Mouse (Mus musculus) CH12F3 (cell line): ENCODE data around the gene Lgr4.
"Not testable (repeated sequence)": the region's sequence is repeated elsewhere in the genome, so short reads cannot be mapped to it uniquely, and the experiment has no call there.

Experiments used
- in situ Hi-C: fragments of 300-500 bp; cut with MboI; formaldehyde crosslinking; loops from 2 replicates; pipeline ENCODE4 v1.14.3; 2020; ENCODE audit warnings: low sequenced_read_pairs

Gene Lgr4

DNA sequence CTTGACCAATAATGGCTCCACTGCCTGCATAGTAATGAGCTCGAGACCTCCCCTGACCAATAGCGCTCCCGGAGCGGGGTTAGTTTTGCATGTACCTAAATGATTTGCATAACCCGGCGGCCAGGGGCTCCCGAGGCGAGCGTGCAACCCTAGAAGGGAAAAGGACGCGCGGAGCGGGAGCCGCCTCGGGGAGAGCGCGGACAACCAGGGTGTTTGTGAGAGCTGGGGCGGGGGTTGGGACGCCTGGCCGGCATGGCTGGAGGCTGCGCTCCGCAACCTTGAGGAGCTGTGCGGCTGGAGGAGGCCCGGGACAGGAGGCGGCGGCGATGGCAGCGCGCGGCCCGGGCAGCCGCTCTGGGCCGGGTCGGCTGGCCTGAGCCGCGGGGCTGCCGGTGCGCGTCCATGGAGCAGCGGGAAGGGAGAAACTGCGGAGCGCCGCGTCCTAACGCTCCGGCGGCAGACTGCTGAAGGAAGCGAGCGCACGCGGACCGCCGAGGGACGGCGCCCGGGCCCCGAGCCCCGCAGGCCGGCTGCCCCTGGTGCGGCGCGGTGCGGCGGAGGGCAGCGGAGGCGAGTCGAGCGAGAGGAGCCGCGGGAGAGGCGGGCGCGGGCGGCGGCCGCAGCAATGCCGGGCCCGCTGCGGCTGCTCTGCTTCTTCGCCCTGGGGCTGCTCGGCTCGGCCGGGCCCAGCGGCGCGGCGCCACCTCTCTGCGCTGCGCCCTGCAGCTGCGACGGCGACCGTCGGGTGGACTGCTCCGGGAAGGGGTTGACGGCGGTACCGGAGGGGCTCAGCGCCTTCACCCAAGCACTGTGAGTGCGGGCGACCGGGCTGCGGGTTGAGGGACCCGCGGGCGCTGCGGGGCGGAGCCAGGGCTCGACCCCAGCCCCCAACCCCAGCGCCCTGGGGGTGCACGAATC, at the start of gene Lgr4:
TSS of gene Lgr4 (plus strand) at position 152 of the 918 bp plus-strand sequence.
- in situ Hi-C loops = loop anchor here (25.0 kb wide), 1 partner anchor 1145 kb away; no protein-coding TSS in a partner anchor

DNA sequence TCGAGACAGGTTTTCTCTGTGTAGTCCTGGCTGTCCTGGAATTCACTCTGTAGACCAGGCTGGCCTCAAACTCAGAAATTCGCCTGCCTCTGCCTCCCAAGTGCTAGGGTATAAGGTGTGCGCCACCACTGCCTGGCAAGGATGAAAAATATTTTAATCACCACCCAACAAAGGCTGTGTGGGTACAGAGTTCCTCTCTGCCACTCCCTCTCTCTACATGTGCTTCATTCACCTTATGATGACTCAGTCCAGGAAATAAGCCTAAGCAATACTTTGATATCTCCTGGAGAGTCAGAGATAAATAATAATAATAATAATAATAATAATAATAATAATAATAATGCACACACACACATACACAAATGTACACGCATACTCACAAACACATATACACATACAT, 38.0 kb upstream of the Lgr4 start:
- in situ Hi-C loops = not testable (repeated sequence)

DNA sequence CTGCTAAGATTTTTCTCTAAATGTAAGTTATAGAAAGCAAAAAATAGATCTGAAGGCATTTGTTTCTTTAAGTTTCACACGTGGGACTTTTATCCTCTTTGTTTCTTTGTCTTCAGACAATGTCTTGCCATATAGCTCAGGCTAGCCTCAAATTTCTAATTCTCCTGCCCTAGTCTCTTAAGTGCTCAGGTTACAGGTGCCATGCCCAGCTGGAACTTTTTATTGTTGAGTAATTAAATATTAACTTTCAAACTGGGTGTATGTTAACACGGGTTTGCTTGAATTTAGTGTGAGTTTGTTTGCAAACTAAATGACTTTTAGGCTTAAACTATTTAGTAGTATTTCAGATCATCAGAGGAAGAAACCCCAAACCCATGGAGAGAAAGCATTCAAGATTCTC, 36.3 kb upstream of the Lgr4 start:
- in situ Hi-C loops = no loop called here

DNA sequence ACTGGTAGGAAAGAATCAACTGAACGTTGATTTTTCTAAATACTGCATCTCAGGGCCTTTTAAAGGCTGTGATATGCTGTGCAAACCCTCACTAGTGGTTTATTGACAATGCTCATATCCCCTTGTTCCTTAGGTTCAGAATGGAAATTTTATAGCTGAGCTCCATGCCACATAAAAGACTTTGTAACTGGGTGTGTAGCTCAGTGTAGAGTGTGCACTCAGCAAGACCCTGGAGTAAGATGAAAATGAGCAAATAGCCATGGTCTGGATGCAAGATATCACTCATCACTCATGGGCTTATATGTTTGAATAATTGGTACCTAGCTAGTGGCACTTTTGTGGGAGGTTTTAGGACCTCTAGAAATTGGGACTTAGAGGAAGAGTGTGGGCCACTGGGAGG, 35.8 kb upstream of the Lgr4 start:
- in situ Hi-C loops = no loop called here

DNA sequence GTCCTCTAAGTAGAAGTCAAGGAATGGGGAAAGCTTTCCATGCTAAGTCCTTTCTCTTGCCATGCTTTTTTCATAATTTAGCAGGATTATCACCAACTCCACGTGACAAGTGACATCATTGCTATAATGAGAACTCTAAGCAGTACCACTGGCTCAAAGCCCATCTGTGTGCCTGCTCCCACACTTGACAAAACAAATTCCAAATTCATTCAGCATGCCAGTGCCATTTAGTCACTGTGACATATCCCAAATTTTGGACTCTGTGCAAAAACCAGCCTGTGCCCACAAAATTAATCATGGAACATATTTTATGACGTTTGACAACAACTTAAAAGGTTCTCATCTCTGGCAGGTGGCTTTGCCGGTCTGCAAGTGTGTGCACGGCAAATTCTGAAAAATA, 33.3 kb upstream of the Lgr4 start:
- in situ Hi-C loops = no loop called here

DNA sequence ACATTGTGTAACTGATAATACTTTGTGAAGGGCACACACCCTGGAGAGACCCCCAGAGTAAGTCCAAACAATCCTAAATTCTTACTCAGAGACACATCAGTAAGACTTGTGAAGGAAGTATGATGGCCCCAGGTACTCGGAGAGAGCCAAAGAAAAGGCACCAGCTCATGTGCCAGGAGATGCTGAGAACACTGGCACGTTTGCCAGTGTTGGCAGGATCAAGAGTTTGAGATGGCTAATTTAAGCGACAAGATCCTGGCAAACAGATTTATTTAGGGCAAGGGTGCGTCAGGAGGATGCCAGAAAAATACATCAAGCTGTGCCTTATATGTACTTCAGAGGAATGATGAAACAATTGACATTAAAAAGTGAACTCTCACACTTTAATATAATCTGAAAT, 32.9 kb upstream of the Lgr4 start:
- in situ Hi-C loops = no loop called here

DNA sequence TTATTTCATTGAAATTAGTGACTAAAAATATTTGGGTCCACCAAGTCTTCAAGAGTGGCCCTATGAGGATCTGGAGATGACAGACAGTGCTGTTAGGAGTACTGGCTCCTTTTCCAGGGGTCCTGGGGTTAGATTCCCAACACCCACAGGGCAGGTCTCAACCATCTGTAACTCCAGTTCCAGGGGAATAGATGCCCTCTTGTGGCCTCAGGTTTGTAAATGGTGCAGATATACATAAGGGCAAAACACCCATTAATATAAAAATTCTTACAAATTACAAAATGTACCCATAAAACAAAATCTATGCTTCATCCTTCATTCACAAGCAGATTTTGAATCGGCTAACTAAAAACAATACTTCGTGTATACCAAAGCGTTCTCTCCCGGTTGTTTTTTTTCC, 27.4 kb upstream of the Lgr4 start:
- in situ Hi-C loops = no loop called here

DNA sequence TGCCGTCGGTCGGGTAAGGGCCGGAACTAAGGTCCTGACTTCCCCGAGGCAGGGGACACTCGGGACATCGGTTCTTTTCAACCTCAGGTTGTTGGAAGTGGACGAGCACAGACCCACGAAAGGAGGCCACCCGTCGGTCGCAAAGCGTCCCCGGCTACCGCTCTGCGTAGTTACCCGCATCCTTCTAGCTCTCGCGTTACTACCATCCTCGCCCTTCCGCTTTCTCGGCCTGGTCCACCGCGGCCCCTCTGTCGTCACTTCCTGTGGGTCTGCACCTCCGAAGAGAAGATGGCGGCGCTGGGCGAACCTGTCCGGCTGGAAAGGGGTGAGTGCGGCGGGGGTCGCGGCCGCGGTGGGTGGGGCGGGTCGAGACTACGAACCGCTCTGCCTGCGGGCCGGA, 26.9 kb upstream of the Lgr4 start, which contains the start of gene Lin7c:
TSS of gene Lin7c (plus strand) at position 257 of the 400 bp plus-strand sequence.
- in situ Hi-C loops = no loop called here

DNA sequence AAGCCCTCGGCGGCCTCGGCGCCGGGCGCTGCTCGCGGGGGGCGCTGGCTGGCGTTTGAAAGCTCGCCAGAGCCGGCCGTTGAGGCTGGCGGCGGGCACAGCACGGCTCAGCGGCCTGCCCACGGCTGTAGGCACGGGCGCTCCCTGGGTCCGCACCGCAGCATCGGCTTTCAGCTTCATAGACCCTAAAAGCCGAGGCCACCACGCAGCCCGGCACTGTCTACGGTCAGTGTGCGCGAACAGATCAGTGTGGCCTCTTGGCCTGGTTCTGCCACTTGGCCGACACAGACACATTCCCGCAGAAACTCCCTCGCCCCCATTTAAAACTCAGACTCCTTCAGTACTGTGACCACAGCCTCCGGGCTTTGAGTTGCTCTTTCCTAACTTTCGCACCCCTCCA, 26.4 kb upstream of the Lgr4 start:
- in situ Hi-C loops = no loop called here

DNA sequence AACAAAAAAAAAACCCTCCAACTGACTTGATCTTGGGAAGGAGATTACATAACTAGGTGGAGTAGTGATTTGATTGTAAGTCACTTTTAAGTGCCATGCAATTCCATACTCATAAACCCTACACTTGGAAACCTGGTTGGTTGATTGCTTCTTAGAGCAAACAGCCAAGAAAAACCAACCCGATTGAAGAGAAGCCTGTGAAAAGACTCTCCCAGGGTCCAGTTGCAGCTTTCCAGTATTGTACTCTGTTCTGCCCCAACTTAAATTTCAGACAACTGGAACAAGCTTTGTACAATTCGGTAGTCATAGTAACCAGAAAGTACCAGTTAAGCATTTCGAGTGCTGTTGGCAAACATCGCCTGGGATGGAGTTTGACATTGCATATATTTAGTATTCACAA, 26.0 kb upstream of the Lgr4 start:
- in situ Hi-C loops = no loop called here

DNA sequence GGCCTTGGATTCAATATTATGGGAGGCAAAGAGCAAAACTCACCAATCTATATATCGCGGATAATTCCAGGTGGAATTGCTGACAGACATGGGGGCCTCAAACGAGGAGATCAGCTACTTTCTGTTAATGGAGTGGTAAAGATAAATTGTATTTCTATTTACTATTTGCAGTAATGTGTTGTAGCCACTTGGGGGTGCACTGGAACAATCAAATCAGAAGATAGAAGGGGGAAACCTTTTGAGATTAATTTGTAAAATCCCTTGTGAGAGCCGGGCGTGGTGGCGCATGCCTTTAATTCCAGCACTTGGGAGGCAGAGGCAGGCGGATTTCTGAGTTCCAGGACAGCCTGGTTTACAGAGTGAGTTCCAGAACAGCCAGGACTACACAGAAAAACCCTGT, 21.1 kb upstream of the Lgr4 start:
- in situ Hi-C loops = no loop called here

DNA sequence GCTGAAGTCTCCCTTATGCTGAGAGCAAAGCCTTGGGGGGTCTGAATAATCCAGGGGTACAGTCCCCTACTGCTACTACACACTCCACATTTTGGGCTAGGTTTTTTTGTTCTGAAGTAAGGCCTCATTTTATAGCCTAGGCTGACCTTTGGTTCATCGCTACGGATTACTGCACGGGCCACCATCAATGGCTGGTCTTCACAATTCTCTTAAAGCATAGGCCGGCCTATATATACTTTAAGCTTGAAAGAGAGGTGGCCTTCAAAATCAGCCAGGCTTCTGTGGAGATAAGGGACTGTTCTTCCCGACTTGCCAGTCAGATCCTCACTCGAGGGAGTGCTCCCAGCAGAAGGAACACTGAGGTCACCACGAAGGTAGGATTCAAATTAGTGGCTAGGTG, 14.6 kb upstream of the Lgr4 start:
- in situ Hi-C loops = loop anchor here (5.0 to 25.0 kb wide), 3 partner anchors 304 to 1159 kb away; no protein-coding TSS in a partner anchor

DNA sequence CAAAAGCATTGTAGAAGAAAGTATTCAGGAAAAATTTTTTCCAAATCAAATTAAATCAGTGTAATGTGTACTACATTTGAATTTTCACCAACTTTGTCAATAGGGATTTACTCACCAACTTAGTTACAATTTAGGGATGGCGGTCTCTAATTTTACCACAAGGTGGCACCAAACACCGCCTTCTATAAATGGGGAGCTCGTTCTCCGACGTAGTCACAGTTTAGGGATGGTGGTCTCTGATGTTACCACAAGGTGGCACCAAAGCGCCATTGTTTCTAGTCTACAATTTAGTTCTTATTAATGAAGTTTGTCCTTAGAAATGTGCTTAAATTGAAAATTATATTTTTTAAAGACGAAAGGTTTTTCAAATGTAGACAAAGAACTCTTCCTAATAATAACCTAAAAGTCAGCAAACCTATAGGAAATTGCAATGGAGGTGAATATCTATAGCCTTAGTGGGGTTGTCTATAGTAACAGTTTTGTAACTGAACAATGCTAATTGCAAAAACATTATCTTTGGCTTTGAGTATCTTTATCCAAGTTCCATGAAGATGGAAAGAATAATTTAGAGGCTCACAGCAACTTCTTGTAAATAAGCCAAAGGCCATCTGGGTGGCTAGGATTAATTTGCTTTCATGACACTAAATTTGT, 13.2 kb upstream of the Lgr4 start:
- in situ Hi-C loops = loop anchor here (5.0 to 25.0 kb wide), 3 partner anchors 303 to 1158 kb away; no protein-coding TSS in a partner anchor

DNA sequence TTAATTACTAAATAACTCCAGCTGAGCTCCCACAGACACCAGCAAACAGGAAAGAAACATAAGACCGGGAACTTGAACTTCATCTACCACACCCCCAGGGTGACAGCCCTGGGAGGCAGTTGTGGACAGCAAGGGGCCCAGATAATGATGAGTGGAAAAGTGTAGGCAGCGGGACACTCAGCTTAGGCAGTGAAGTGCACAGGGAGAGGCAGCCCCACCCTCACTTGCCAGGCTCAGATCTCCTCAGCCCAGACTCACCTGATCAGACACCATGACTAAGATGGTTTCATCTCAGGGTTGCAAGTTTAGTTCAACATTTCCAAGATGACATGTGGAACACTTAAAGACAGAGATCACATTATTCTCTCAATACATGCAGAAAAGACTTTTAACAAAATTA, 8.3 kb upstream of the Lgr4 start:
- in situ Hi-C loops = loop anchor here (10.0 to 25.0 kb wide), 2 partner anchors 656 to 1153 kb away; no protein-coding TSS in a partner anchor

DNA sequence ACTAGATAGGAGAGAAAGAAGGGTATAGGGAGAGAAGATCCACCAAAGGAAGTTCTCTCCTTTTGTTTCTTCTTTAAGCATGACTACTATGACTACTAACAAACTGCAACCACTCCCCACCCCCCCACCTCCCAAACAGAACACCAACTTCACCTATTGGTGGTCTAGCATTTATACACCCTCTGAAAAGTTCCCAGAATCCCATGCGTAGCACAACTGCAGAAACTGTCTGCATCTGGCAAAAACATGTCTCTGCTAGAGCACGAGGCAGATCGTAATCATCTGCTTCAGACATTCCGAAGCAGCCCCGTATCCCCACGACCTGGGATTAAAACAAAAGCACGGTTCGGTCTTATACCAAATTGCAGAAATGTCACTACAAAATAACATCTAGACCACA, 5.2 kb upstream of the Lgr4 start:
- in situ Hi-C loops = loop anchor here (25.0 kb wide), 1 partner anchor 1150 kb away; no protein-coding TSS in a partner anchor

DNA sequence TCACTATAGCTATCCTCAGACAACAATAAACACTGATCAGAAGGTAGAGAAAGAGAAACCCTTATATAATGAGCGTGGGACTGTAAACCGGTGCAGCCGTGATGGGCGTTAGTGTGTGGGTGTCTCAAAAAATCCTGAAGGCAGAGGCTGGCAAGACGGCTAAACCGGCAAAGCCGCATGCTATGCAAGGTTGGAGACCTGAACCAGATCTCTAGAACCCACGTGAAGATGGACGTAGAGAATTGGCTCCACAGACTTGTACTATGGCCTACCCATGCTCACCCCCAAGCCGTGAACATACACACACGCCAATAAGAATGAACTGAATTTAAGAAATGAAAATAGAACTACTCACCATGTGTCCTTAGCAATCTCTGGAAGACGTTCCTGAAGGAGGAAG, 4.7 kb upstream of the Lgr4 start:
- in situ Hi-C loops = loop anchor here (25.0 kb wide), 1 partner anchor 1150 kb away; no protein-coding TSS in a partner anchor

DNA sequence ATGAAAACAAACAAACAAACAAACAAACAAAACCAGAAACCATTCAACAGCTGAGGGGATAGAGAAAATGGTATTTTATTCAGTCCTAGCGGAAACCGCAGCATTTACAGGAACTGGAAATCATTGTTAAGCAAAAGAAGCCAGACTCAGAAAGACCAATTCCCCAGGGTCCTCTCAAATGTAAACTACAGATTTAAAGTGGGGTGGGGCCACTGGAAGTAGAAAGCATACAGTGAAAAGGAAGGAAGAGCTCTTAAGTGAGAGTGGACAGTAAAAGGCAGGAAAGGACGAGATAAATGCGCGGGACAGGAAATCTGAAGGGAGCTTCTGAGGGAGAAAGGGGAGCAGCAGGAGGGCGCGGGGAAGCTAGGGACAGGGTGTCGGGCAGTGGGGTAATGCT, 4.2 kb upstream of the Lgr4 start:
- in situ Hi-C loops = loop anchor here (25.0 kb wide), 1 partner anchor 1149 kb away; no protein-coding TSS in a partner anchor

DNA sequence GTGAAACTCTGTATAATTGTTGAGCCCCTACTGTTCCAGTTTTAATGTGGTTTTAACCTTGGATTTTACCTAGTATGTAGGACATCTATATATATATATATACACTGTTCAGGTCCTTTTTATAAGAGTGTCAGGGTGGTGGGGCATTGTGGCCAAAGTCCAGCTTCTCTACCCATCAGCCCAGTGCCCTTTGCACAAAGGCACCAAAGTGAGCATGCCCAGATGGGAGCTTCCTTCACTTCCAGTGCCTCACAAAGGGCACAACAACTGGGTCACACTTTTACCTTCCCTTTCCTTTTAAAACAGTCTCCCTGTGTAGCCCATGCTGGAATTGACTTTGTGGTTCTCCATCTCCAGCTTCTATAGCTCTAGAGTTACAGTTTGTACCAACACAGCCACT, 2.8 kb upstream of the Lgr4 start:
- in situ Hi-C loops = loop anchor here (25.0 kb wide), 1 partner anchor 1148 kb away; no protein-coding TSS in a partner anchor

DNA sequence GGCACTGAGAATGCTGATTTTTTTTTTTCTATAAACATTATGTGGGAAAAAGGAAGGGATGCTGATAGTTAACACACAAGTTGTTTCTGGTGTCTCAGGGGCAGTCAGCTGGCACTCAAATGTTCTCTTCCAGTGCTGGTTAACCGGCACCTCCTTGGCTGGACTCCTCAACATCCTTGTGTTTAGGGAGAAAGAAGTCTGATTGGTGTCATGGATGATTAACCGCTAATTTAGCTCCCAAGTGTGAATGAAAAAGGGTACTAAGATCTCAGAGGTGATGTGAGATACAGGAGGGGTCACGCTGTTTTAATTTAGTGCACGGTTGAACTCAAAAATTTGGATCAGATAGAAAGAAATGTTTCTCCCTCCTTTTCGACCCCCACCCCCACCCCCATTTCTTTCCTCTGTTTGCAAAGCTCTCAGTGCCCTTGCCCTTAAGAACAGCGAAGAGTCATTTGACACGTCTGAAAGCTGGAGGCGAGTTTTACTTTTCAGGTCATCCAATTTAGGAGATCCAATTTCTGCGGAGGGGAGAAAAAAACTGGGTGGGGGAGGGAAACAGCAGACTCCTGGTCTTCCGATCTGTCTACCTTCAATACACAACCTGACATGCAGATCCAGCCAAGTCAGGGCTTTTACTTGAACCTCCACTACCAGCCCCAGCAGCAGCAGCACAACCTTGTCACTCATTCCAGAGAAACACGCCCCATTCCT, 508 bp upstream of the Lgr4 start:
- in situ Hi-C loops = loop anchor here (25.0 kb wide), 1 partner anchor 1145 kb away; no protein-coding TSS in a partner anchor

DNA sequence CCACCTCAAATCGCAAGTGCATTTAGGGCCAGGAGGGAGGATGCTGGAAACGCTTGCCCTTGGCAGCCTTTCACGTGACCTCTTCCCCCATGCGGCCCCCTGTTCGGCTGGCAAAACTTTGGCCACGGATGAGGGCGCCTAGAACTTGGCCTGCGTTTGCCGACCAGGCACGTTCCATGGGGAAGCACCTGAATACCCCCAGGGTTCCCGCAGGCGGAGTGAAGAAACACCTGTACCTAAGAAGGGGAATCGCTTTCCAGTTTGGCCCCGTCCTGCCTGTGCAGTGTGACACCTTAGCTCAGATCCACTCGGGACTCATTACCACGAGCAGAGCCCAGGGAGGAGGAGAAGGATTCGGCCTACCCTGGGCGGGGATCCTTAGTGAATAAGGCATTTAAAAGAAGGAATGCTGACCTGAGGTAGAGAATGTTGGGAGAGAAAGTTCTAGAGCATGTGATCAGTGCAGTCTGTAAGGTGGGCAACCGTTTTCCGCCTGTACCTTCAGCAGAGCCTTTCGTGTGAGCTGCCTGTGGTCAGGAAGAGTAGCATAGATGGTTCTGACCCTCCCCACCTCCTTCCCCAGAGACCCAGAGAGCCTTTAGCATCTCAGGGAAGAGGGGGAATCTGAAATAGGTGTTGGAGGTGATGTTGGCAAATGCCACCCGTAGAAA, 1.3 kb downstream of the Lgr4 start:
- in situ Hi-C loops = loop anchor here (25.0 kb wide), 1 partner anchor 1144 kb away; no protein-coding TSS in a partner anchor
